Mouse (Mus musculus) layer of hippocampus, postnatal 25 days (tissue): ENCODE results near the gene Eci3. TPM values are rescaled to one million over a fixed set of nuclear protein-coding genes. Genes with fewer than 3 reads are reported as not detected.
"Not testable (repeated sequence)": the region's sequence is repeated elsewhere in the genome, so short reads cannot be mapped to it uniquely, and the experiment has no call there.

Experiments
- DNase-seq, 2 experiments: peaks; one replicate each; pipeline ENCODE4 v3.0.0; 2022; ENCODE audit warnings: mixed read lengths in 2 of 2, low spot score in 1 of 2; ENCODE audit errors: extremely low spot score in 1 of 2
- total RNA-seq, 2 experiments: library from RNA; stranded (reverse); gene quantifications; 2 replicates each; pipeline ENCODE4 v1.2.3; 2021

The Eci3 gene
- total RNA-seq = under 1 TPM; 0.54 to 0.89 TPM

- DNase-seq = no peak
Observed at GRCm38 (mm10) chr13:34963511-34964397, at the start of gene Eci3. Eci3 (minus strand) TSS chr13:34963810.

- no peak for DNase-seq
Observed at GRCm38 (mm10) chr13:34995925-34996324, 32.3 kb upstream of the Eci3 start.

GRCm38 (mm10) chr13:34993983-34994811 lies 30.6 kb upstream of the Eci3 start:
- peak; percentile 74 to 75 for DNase-seq

GRCm38 (mm10) chr13:34993595-34993982 lies 30.0 kb upstream of the Eci3 start:
- DNase-seq = no peak

- DNase-seq = no peak
Observed at GRCm38 (mm10) chr13:34993085-34993484, 29.5 kb upstream of the Eci3 start.

GRCm38 (mm10) chr13:34991581-34992273 lies 28.1 kb upstream of the Eci3 start:
- DNase-seq = no peak

GRCm38 (mm10) chr13:34983479-34983878 lies 19.9 kb upstream of the Eci3 start:
- not testable (repeated sequence) for DNase-seq

- DNase-seq = not testable (repeated sequence)
Observed at GRCm38 (mm10) chr13:34978635-34979034, 15.0 kb upstream of the Eci3 start.

- DNase-seq = no peak
Observed at GRCm38 (mm10) chr13:34977410-34977809, 13.8 kb upstream of the Eci3 start.

GRCm38 (mm10) chr13:34976116-34976515 lies 12.5 kb upstream of the Eci3 start:
- no peak for DNase-seq

- no peak for DNase-seq
Observed at GRCm38 (mm10) chr13:34973770-34974169, 10.2 kb upstream of the Eci3 start.

- DNase-seq = no peak
Observed at GRCm38 (mm10) chr13:34973149-34973548, 9.5 kb upstream of the Eci3 start.

- not testable (repeated sequence) for DNase-seq
Observed at GRCm38 (mm10) chr13:34972456-34972855, 8.8 kb upstream of the Eci3 start.

- not testable (repeated sequence) for DNase-seq
Observed at GRCm38 (mm10) chr13:34965647-34966046, 2.0 kb upstream of the Eci3 start.

- no peak for DNase-seq
Observed at GRCm38 (mm10) chr13:34964866-34965265, 1.3 kb upstream of the Eci3 start.

- no peak for DNase-seq
Observed at GRCm38 (mm10) chr13:34964419-34964818, 809 bp upstream of the Eci3 start.

GRCm38 (mm10) chr13:34960996-34961770 lies 2.4 kb downstream of the Eci3 start:
- DNase-seq = no peak

- DNase-seq = not testable (repeated sequence)
Observed at GRCm38 (mm10) chr13:34958158-34958557, 5.5 kb downstream of the Eci3 start.

- no peak for DNase-seq
Observed at GRCm38 (mm10) chr13:34956901-34957300, 6.7 kb downstream of the Eci3 start.

- not testable (repeated sequence) for DNase-seq
Observed at GRCm38 (mm10) chr13:34951437-34951836, 12.2 kb downstream of the Eci3 start.
